Mouse (Mus musculus) ovary, postnatal 36 days (tissue): ENCODE measurements around the gene Icam5.

Experiments used
- DNase-seq: peaks from one replicate; pipeline ENCODE4 v3.0.0; 2022; ENCODE audit warnings: low spot score, mixed read lengths

Gene Icam5

DNA sequence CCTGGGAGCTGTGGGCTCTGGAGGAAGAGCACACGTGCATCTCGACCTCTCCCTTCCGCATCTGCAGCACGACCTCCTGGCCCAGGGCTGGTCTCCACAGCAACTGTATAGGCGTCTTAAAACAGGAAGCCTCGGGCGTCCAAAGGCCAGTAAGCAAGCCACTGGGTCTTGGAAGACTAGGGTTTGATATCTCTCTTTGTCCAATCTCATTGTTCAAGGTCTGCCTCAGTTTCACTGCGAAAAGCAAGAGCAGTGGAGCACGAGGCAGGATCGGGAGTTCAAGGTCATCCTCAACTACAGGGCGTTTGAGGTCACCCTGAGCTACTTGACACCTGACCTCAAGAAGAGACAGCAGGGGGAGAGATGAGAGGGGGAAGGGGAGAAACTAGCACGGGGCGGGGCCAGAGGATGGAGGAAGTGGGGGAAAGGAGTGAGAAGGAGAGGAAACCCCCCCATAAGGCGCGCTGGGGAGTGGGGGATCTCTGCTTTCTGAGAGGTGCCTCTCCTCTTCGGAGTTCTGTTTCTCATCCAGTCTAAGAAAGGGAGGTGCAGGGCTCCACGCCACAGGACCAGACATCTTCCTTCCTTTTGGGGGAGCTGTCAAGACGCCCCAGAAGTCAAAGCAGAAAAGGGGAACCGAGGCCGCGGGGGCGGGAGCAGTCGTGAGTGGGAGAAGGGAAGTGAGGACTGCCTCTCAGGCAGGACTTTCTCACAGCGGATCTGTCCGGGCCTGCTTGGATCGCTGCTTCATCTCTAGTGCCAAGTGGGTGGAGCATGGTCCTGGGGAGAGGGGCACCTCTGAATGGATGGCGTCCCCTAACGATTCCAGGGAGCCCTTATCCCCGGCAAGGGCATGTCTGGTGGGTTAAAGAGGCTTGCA is 16.9 kb upstream of the Icam5 start:
- DNase-seq: peak; percentile 46

DNA sequence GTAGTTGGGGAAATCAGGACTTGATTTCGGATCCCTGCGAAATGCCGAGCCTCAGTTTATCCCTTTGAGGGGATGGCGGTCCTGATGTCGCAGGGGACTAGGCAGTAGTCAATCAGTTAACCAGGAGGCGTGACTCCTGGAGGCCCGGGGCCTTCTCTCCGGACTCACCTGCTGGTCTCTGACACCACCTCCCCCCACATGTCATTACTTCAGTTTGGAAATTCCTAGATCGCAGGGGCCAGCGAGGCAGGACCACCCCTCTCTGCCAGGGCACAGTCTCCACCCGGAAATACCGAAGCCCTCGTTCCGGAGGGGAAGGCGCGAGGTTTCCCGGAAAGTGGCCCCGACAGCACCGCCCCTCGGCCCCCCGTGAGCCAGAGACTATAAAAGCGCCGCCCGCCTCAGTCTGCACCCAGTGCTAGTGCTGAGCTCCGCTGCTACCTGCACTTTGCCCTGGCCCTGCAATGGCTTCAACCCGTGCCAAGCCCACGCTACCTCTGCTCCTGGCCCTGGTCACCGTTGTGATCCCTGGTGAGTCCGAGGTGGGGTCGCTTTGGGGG is 16.2 kb upstream of the Icam5 start, which contains the start of gene Icam1:
Gene Icam1 (plus strand): TSS at position 415 of the 560 bp plus-strand sequence.
- DNase-seq: peak; percentile 62

DNA sequence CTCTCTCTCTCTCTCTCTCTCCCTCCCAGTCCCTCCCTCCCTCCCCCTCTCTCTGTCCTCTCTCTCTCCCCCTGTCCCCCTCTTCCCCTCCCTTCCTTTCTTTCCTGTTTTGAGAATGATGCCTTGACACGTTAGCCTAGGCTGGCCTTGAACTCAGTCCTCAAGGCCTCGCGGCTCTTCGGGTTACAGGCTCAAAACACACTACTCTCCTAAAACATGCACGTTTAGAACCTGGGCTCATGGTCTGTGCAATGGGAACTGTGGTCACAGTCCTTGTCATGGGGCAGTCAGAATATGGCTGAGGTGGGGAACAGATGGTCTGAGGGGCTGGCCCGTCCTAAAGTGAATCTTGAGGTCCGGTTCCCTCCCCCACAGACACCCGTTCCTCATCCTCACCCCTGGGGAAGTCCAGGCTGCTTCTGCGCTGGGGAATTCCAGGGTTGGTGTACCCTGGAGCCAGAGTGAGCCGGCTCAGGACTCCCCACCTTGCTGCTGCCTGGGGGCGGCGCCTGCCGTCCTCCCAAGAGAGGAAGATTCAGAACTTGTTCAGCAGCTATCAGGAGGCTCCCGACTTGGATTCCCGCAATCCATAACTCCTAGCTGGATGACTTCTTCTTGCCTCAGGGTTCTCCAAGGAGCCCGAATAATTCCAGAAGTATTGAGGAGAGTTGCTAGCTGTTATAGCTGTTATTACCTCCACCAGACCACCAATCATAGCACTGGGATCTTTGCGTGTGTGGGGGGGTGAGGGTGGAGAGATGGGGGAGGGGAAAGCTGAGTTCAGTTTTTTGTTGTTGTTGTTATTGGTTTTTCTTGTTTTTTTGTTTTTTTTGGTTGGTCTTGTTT is 15.3 kb upstream of the Icam5 start:
- no peak for DNase-seq

DNA sequence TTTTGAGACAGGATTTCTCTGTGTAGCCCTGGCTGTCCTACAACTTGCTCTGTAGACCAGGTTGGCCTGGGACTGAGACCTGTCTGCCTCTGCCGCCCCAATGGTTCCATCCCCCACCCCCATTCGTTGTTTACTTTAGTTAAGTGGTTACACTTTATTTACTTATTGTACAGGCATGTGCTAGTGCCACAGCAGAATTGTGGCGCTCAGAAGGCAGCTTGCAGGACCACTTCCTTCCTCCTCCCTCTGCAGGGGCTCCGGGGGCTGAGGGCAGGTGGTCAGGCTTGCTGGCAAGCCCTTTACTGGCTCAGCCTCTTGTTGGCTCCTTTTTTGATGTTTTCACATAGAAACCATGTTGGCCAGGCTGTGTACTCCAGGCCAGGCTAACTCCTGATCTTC is 14.7 kb upstream of the Icam5 start:
- DNase-seq: no peak

DNA sequence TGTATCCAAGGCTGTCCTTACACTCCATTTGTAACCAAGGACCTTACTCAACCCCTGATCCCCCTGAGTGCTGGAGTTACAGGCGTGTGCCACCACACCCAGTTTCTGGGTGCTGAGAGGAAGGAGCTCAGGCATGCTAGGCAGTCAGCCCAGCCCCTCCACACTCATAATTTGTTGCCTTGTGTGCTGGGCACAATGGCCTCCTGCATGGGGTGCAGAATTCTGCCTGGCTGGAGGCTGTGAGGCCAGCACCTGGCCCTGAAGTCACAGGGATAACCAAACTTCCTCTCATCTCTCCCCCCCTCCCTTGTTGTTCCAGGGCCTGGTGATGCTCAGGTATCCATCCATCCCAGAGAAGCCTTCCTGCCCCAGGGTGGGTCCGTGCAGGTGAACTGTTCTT is 13.3 kb upstream of the Icam5 start:
- DNase-seq: no peak

DNA sequence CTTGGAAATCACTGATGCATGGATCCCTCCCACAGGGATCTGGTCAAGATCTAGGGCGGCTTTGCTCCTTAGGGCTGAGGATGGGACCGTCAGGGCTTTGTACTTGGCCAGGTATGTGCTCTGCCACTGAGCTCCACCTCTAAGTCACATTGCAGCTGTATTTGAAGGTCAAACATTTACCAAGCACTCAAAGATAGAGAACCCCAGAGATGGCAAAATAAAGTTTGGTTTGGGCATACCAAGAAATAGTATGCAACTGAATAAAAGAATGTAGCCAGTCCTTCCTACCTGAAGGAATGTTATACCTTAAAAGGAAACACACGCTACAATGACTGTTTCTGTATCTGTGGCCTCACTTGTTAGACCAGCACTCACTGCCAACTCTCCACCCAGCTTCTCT is 10.5 kb upstream of the Icam5 start:
- DNase-seq: no peak

DNA sequence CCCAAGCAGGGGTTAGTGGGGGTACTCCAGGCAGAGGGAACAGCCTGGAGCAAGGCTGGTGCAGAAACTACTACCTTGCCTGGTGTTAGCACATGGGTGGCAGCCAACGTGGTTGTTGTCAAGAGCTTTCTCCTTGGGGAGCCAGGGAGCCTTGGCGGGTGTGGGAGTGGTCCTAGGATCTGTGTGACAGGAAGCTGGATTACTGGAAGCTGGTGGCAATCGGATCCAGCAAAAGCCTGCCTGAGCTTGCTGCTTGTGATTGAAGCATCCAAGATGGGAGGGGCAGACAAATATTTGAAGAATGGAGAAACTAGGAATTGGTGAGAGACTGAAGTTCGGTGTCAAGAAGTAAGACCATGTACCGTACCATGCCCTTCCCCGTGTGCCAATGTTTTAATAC is 9.6 kb upstream of the Icam5 start:
- no peak for DNase-seq

DNA sequence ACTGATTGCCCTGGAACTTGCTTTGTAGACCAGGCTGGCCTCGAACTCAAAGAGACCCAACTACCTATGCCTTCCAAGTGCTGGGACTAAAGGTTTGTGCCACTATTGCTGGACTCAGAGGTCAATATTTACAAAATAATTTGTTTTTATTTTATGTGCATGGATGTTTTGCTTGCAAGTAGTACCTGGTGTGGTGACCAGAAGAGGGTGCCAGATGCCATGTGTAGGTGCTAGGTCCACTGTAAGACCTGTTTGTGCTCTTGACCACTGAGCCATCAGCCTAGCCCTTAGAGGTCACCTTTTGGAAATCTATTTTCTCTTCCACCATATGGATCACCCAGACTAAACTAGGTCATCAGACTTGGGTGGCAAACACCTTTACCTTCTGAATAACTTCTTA is 9.1 kb upstream of the Icam5 start:
- no peak for DNase-seq

DNA sequence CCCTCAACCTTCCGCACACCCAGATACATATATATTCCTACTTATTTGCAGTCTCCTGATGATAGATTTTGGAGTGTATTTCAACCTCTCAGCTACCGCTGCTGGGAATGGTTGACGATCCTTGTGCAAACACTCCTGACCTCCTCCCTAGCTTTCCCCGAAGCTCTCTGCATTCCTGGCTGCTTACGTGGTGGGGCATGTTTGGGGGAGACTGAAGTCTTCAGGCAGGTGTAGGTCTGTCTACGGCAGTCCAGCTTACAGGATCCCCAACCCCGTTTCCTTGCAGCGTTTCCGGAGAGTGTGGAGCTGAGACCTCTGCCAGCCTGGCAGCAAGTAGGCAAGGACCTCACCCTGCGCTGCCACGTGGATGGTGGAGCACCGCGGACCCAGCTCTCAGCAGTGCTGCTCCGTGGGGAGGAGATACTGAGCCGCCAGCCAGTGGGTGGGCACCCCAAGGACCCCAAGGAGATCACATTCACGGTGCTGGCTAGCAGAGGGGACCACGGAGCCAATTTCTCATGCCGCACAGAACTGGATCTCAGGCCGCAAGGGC is 6.5 kb upstream of the Icam5 start:
- DNase-seq: no peak

DNA sequence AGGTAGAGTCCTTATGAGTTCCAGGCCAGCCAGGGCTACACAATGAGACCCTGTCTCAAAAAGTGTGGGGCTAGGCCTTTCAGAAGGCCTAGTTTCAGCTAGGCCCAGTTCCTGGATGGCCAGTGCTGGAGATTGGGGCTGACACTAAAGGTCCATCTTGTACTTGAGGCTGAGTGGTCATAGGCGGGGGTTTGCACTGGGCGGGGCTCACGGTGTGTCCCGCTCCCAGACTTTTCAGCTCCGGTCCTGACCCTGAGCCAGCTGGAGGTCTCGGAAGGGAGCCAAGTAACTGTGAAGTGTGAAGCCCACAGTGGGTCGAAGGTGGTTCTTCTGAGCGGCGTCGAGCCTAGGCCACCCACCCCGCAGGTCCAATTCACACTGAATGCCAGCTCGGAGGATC is 5.0 kb upstream of the Icam5 start:
- DNase-seq: no peak

DNA sequence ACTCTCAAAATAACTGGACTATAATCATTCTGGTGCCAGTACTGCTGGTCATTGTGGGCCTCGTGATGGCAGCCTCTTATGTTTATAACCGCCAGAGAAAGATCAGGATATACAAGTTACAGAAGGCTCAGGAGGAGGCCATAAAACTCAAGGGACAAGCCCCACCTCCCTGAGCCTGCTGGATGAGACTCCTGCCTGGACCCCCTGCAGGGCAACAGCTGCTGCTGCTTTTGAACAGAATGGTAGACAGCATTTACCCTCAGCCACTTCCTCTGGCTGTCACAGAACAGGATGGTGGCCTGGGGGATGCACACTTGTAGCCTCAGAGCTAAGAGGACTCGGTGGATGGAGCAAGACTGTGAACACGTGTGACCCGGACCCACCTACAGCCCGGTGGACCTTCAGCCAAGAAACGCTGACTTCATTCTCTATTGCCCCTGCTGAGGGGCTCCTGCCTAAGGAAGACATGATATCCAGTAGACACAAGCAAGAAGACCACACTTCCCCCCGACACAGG is 4.0 kb upstream of the Icam5 start:
- DNase-seq: no peak

DNA sequence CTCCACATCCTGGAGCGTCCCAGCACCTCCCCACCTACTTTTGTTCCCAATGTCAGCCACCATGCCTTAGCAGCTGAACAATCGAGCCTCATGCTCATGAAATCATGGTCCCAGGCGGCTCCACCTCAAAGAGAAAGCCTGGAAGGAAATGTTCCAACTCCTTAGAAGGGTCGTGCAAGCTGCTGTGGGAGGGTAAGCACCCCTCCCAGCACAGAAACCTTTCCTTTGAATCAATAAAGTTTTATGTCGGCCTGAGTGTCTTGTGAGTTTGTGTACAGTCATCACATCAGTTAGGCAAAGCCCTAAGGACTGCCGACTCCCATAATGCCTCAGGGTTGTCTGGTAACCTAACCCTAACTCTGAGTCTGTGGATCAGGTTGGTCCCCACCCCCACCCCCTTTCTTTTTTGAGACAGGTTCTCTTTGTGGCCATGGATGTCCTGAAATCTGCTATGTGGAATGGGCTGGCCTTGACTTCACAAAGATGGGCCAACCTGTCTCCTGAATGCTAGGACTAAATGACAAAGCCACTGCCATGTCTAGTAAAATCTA is 3.2 kb upstream of the Icam5 start:
- no peak for DNase-seq

DNA sequence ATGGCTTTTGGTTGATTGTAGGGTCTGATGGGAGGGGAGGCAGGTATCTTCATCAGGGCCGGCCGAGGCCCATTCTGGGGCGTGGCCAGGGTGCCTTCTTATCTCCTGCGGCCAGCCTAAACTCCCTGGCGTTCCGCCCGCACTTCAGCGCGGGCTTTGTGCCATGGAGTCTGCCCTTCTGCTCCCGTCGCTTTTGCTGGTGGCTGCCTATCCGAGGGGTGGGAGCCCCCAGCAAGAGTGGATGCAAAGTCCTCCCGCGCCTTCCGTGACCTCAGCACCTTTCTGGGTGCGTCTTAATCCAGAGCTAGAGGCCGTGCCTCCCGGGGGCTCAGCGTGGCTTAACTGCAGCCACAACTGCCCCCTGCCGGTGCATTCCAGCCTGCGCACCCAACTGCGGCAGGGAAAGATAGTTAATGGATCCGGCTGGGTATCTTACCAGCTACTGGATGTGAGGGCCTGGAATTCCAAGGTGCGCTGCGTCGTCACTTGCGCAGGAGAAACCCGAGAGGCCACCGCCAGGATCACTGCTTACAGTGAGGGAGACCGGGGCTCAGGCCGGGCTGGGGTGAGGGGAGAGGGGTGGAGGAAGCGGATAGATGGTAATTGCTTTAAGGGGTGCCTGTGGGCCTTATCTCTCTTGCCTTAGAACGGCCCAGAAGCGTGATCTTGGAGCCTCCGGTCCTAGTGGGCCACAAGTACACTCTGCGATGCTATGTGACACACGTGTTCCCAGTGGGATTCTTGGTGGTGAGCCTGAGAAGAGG is 2.4 kb upstream of the Icam5 start, which contains the start of gene Icam4:
Gene Icam4 (plus strand): TSS at position 83 of the 764 bp plus-strand sequence.
- peak; percentile 84 for DNase-seq

DNA sequence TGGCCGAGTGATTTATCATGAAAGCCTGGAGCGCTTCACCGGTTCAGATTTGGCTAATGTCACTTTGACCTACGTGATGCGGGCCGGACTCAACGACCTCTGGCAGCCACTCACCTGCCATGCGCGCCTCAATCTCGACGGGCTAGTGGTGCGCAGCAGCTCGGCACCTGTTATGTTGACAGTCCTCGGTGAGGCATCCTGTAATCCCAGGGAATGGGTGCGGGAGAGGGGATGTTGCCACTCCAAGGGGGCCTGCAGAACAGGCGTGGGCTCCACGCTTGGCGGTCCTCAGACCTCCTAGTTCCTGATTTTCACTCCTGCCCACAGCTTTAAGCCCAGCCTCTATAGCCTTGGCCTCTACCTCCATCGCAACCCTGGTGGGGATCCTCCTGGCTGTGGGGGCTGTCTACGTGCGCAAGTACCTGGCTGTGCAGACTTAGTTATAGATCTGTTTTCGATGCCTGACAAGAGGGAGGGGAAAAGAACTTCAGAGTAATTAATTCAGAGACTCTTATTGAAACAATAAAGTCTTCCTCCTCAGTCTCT is 1.7 kb upstream of the Icam5 start:
- DNase-seq: no peak

DNA sequence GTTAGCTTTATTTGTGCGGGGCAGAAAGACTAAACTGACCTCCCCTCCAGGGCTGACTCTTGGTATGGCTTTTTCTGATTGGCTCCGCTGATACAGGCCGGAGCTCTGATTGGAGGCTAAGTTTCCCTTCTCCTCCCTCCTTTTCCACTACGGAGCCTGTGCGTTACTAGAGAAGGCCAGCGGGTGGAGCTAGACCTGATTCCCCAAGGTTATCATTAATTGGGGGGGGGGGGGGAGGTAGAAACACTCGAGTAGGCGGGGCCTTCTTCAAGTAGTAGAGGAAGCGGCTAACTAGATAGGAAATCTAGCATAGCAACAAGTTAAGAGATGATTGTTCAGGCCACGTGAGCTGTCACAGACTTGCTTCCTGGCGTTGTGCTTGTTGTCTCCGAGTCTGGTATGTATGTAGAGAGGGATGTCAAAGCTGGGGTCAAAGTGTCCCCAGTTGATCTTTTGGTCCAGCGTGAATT is 1.1 kb upstream of the Icam5 start:
- peak; percentile 80 for DNase-seq

DNA sequence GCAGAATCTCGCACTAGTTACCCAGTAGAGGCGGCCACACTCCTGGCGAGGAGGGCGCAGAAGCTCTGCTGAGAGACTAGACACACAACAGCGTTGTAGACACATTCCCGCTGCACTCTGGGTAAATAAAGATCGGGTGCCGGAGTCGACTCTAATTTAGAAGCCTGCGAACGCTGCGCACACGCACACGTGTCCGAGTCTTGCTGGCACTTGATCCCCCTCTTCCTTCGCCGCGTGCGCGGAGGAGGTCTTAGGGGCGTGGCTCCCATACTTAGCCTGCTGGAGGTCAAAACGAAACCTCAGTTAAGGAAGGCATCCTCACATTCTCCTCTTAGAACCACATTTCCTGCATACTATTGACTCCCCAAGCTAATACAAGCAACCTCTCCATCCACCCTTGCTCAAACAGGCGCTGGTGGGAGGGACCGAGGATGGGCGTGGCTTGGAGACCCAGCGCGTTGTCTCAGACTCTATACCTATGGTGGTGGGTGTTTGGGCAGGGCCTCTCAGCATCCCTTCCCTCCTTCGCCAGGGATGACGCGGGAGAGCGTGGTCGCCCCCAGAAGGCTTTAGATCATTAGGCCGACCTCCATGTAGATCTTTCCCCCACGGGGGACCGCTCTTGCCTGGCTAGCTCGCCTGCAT is 500 bp upstream of the Icam5 start:
- DNase-seq: peak; percentile 65

DNA sequence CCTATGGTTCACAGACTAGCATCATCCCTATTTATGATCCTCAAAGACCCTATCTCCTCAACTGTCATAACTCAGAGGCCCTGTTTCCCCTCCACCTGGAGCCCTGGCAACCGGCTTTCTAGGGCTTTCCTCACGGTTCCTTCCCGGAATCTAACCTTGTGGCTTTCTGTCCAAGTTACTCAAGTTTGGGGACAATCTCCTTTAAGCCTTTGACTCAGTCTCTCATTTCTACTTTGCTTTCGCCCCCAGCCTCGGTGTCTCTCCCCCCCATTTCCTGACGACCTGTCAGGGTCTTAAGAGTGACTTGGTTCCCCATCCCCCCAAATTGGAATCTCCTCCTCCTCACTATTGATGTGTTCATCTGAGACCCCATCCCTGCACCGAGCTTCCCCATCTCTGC is 618 bp downstream of the Icam5 start:
- no peak for DNase-seq

DNA sequence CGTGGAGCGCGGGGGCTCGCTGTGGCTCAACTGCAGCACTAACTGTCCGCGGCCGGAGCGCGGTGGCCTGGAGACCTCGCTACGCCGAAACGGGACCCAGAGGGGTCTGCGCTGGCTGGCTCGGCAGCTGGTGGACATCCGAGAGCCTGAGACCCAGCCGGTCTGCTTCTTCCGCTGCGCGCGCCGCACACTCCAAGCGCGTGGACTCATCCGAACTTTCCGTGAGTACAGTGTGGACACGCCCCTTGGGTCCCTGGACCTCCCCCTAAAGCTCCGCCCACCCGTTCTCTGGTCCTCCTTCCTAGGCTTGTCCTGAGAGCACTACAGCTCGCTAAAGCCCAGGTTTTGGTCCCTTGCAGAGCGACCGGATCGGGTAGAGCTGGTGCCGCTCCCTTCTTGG is 1.3 kb downstream of the Icam5 start:
- peak; percentile 83 for DNase-seq

DNA sequence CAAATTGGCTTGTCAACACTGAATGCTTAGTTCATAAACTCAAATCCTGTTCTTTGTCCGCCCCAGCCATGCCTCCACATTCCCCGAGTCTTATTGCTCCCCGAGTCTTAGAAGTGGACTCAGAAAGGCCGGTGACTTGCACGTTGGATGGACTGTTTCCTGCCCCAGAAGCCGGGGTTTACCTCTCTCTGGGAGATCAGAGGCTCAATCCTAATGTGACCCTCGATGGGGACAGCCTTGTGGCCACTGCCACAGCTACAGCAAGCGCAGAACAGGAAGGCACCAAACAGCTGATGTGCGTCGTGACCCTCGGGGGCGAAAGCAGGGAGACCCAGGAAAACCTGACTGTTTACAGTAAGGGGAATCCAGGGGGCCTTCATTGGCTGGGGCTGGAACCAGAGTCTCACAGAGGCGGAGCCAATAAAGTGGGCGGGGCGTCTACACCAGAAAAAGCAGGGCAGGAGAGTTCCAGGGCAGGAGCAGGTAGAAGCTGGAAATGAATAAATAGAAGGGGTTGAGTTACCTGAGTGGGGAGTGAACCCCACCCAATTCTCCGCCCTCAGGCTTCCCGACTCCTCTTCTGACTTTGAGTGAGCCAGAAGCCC is 2.7 kb downstream of the Icam5 start:
- no peak for DNase-seq

DNA sequence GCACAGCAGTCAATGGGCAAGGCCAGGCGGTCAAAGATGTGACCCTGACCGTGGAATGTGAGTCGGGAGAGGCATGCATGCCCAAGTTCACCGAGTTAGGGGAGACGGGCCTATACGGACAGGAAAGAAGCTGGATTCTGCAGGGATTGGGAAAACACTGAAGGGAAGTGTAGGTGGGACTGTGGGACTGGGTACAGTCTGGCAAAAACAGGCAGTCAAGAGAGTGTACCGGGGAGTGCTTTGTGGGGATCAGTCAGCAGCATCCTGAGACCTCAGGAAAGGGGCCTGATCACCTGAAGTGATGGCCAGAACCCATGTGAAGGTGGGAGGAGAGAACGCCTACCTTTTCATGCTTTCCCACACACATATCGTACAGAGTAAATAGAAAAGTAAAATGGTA is 3.7 kb downstream of the Icam5 start:
- no peak for DNase-seq
